Mouse (Mus musculus) embryonic facial prominence, embryonic 11.5 days (tissue): ENCODE measurements around the gene Map4k4. TPM values are rescaled to one million over a fixed set of nuclear protein-coding genes. Genes with fewer than 3 reads are reported as not detected.

ENCODE experiments used
- ATAC-seq: fragments of 200-750 bp; cut with Nextera tagmentation; replicated peaks from 2 replicates; pipeline ENCODE4 v1.8.0; 2017; ENCODE audit warnings: low read depth; ENCODE audit not compliant: insufficient number of reproducible peaks, low FRiP score, low TSS enrichment
- DNase-seq: peaks from one replicate; pipeline ENCODE4 v3.0.0-alpha.2; 2015; ENCODE audit warnings: low spot score
- H3K27ac ChIP-seq: fragments of 300-500 bp; sonication (generic); replicated peaks from 2 replicates; pipeline ENCODE4 v1.5.1; 2014; ENCODE audit warnings: mild to moderate bottlenecking, low read depth, low read length, control low read depth
- H3K27me3 ChIP-seq: fragments of 300-500 bp; sonication (generic); 2 replicates; pipeline ENCODE4 v1.6.1; 2014; ENCODE audit warnings: mild to moderate bottlenecking, low read length, moderate library complexity, mixed read lengths; ENCODE audit not compliant: control insufficient read depth, insufficient read depth
- H3K36me3 ChIP-seq: fragments of 300-500 bp; sonication (generic); replicated peaks from 2 replicates; pipeline ENCODE4 v1.6.1; 2014; ENCODE audit warnings: low read depth, mild to moderate bottlenecking, low read length, moderate library complexity, mixed read lengths; ENCODE audit not compliant: control insufficient read depth, insufficient read depth
- H3K4me1 ChIP-seq: fragments of 300-500 bp; sonication (generic); 2 replicates; pipeline ENCODE4 v1.6.1; 2014; ENCODE audit warnings: low read length, mixed read lengths; ENCODE audit not compliant: control insufficient read depth, insufficient read depth
- H3K4me2 ChIP-seq: fragments of 300-500 bp; sonication (generic); 2 replicates; pipeline ENCODE4 v1.6.1; 2014; ENCODE audit warnings: low read depth, mild to moderate bottlenecking, control low read depth, low read length, moderate library complexity
- H3K4me3 ChIP-seq: fragments of 300-500 bp; sonication (generic); 2 replicates; pipeline ENCODE4 v1.5.1; 2014; ENCODE audit warnings: low read depth, low read length, control low read depth
- H3K9ac ChIP-seq: fragments of 300-500 bp; sonication (generic); replicated peaks from 2 replicates; pipeline ENCODE4 v1.6.1; 2014; ENCODE audit warnings: mild to moderate bottlenecking, control low read depth, low read length
- H3K9me3 ChIP-seq: fragments of 300-500 bp; sonication (generic); replicated peaks from 2 replicates; pipeline ENCODE4 v1.6.1; 2016; ENCODE audit warnings: mild to moderate bottlenecking, low read length, inconsistent platforms, mixed read lengths; ENCODE audit not compliant: control insufficient read depth
- WGBS: fragments of 180-500 bp; shearing (Covaris S2); extraction: QIAGEN DNeasy Blood & Tissue Kit; methylation state at CpG from one replicate; pipeline ENCODE4 v1.1.7; 2014; 5-methylcytosine and 5-hydroxymethylcytosine counted together
- polyA plus RNA-seq: library from polyadenylated mRNA; unstranded; fragments of >200 nt; fragmentation: Nextera tagmentation; extraction: Ambion mirVana; gene quantifications from 2 replicates; pipeline ENCODE4 v1.2.1, GENCODE M21; 2014

The Map4k4 gene
- polyA plus RNA-seq, 1 experiment from 2014 or later, result 27.7 TPM

GRCm38 (mm10) chr1:40029597-40029996 is 128.9 kb downstream of the Map4k4 start:
- DNase-seq (no peak), ATAC-seq (no peak)
- no peaks in the 10 kb centered on the region for H3K9me3 ChIP-seq
- no peaks in the 10 kb centered on the region for H3K4me1 ChIP-seq
- 89% methylated on average over 5 of the region's 5 CpGs for WGBS
- no peak overlapping the region for H3K9ac ChIP-seq
- H3K4me2 ChIP-seq, result no peak overlapping the region
- H3K27ac ChIP-seq, result no peak overlapping the region
- no peak overlapping the region for H3K4me3 ChIP-seq
- H3K27me3 ChIP-seq, result no peaks in the 10 kb centered on the region
- peaks cover 8% of the 10 kb centered on the region for H3K36me3 ChIP-seq

DNA sequence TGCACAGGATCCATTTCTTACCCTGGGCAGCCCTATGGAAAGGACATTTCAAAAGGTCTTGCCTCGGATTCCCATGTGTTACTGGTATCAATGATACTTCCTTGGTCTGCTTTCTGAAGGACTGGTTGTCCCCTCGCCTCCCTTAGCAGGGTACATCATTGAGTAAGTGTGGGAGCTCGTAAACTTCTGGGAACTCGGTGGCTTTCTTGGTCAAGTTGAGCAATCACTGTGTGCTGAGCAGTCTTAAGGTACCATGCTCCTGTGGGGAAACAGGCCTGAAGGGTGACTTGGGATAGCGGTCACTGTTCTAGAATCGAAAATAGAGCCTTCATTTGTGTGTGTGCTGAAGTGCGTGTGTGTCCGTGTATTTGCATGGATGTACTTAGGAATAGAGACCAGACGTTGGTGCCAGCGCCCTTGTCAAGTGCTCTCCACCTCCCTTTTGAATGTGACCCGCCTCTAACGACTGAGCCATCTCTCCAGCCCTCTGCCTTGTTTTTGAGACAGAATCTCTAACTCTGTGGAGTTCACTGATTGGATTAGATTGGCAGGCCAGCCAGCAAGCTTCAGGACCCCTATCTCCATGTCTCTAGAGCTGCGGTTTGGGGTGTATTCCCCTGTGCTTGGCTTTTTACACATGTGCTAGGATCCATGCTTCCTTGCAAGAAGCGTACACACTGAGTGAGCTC is 129.7 kb downstream of the Map4k4 start:
- 86% methylated on average over 14 of the region's 14 CpGs for WGBS
- H3K27ac ChIP-seq, result no peak overlapping the region
- H3K9ac ChIP-seq, result no peak overlapping the region
- no peaks in the 10 kb centered on the region for H3K9me3 ChIP-seq
- no peak overlapping the region for H3K4me2 ChIP-seq
- no peaks in the 10 kb centered on the region for H3K4me1 ChIP-seq
- no peak for ATAC-seq
- H3K27me3 ChIP-seq, result no peaks in the 10 kb centered on the region
- H3K36me3 ChIP-seq, result peaks cover 4% of the 10 kb centered on the region
- no peak for DNase-seq
- no peak overlapping the region for H3K4me3 ChIP-seq

GRCm38 (mm10) chr1:40030976-40031356 is 130.3 kb downstream of the Map4k4 start:
- Histone ChIP-seq H3K27ac (no peak overlapping the region), H3K9ac (no peak overlapping the region), H3K27me3 (no peaks in the 10 kb centered on the region), H3K4me2 (no peak overlapping the region), H3K36me3 (peaks cover 4% of the 10 kb centered on the region), H3K4me1 (no peaks in the 10 kb centered on the region), H3K4me3 (no peak overlapping the region), H3K9me3 (no peaks in the 10 kb centered on the region)
- ATAC-seq, result no peak
- no peak for DNase-seq
- 93% methylated on average over 8 of the region's 8 CpGs for WGBS

- no peaks in the 10 kb centered on the region for H3K4me1 ChIP-seq
- no peak overlapping the region for H3K9ac ChIP-seq
- H3K9me3 ChIP-seq, result no peaks in the 10 kb centered on the region
- WGBS, result 86% methylated on average over 2 of the region's 2 CpGs
- H3K4me2 ChIP-seq, result no peak overlapping the region
- H3K27ac ChIP-seq, result no peak overlapping the region
- DNase-seq (no peak), ATAC-seq (no peak)
- H3K27me3 ChIP-seq, result no peaks in the 10 kb centered on the region
- no peaks in the 10 kb centered on the region; the same call in 1 of the 2 replicates for H3K36me3 ChIP-seq
- no peak overlapping the region for H3K4me3 ChIP-seq
Observed at GRCm38 (mm10) chr1:40031626-40032025, 130.9 kb downstream of the Map4k4 start.

DNA sequence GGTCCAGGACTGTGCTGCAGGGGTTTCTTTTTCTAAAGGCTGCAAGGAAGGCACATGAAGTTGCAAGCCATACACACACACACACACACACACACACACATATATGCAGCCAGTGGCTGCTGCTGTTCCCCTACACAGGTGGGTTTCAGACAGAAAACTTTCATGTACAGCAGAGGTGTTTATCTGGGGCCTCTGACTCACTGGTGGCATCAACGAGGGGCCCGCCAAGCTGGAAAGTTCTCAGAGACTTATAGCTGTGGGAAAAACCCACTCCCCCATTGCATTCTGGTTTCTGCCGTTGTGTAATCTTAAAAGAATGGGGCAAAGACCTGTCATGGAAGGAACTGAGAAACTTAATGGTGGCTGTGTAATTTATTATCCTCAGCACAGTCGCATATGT is 132.6 kb downstream of the Map4k4 start:
- Histone ChIP-seq H3K9ac (no peak overlapping the region), H3K4me1 (no peaks in the 10 kb centered on the region), H3K4me3 (no peak overlapping the region), H3K36me3 (no peaks in the 10 kb centered on the region), H3K27ac (no peak overlapping the region), H3K4me2 (no peak overlapping the region), H3K27me3 (no peaks in the 10 kb centered on the region), H3K9me3 (no peaks in the 10 kb centered on the region)
- DNase-seq (no peak), ATAC-seq (no peak)
- WGBS, result 87% methylated on average over 4 of the region's 4 CpGs

DNA sequence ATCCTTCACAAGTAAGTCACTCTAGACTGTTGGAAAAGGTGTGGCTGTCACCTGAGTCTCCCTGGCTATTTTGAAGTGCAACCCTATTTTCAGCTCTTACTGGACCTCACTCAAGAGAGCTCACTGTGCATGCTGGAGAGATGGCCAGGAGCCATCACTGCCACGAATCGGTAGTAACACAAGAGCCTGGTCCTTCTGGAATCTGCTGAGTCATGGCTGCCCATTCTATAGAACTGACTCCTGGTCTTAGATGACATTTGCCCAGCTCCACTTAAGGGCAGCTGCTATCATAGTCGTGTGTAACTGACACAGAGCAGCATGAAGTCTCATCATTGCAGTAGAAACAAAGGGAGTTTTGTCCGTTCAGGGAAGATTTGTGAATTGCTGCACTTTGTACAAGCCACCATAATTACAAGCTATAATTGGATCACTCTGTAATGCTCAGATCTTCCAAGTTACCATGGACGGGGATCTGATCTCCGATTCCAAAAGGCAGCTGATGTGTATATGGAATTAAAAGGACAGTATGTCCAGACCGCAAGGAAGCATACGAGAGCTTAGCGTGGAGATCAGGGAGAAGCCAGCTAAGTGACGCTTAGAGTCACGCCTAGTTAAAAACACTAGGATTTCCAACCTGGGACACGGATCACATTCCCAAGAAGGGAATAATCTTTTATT is 133.2 kb downstream of the Map4k4 start:
- Histone ChIP-seq H3K36me3 (no peaks in the 10 kb centered on the region), H3K4me3 (no peak overlapping the region), H3K9ac (no peak overlapping the region), H3K4me2 (no peak overlapping the region), H3K27me3 (no peaks in the 10 kb centered on the region), H3K4me1 (no peaks in the 10 kb centered on the region), H3K27ac (no peak overlapping the region), H3K9me3 (no peaks in the 10 kb centered on the region)
- DNase-seq, result peak; percentile 6
- WGBS, result 63% methylated on average over 12 of the region's 12 CpGs
- no peak for ATAC-seq

- H3K4me2 ChIP-seq, result no peak overlapping the region
- no peak overlapping the region for H3K9ac ChIP-seq
- H3K27me3 ChIP-seq, result no peaks in the 10 kb centered on the region
- ATAC-seq (no peak), DNase-seq (no peak)
- H3K9me3 ChIP-seq, result no peaks in the 10 kb centered on the region
- H3K4me1 ChIP-seq, result no peaks in the 10 kb centered on the region
- H3K4me3 ChIP-seq, result no peak overlapping the region
- WGBS, result 90% methylated on average over 6 of the region's 6 CpGs
- H3K27ac ChIP-seq, result no peak overlapping the region
- H3K36me3 ChIP-seq, result no peaks in the 10 kb centered on the region
Observed at GRCm38 (mm10) chr1:40037831-40038230, 137.1 kb downstream of the Map4k4 start.

GRCm38 (mm10) chr1:40045686-40046085 is 145.0 kb downstream of the Map4k4 start:
- Histone ChIP-seq H3K9me3 (no peaks in the 10 kb centered on the region), H3K4me2 (no peak overlapping the region), H3K27me3 (no peaks in the 10 kb centered on the region), H3K4me1 (no peaks in the 10 kb centered on the region), H3K36me3 (no peaks in the 10 kb centered on the region), H3K4me3 (no peak overlapping the region), H3K9ac (no peak overlapping the region), H3K27ac (no peak overlapping the region)
- no peak for ATAC-seq
- DNase-seq, result no peak
- 85% methylated on average over 6 of the region's 6 CpGs for WGBS
